Mouse (Mus musculus) limb, embryonic 13.5 days (tissue): ENCODE results near the gene A730061H03Rik. TPM values are rescaled to one million over a fixed set of nuclear protein-coding genes. Genes with fewer than 3 reads are reported as not detected.

Experiments used
- ATAC-seq: fragments of 200-750 bp; cut with Nextera tagmentation; 2 replicates; pipeline ENCODE4 v1.8.0; 2017; ENCODE audit warnings: low read depth, moderate number of reproducible peaks, moderate TSS enrichment; ENCODE audit not compliant: low FRiP score
- H3K27ac ChIP-seq: fragments of 300-500 bp; sonication (generic); 2 replicates; pipeline ENCODE4 v1.5.1; 2015; ENCODE audit warnings: inconsistent platforms, mild to moderate bottlenecking, moderate library complexity
- H3K27me3 ChIP-seq: fragments of 300-500 bp; sonication (generic); 2 replicates; pipeline ENCODE4 v1.6.1; 2015; ENCODE audit warnings: mild to moderate bottlenecking, inconsistent platforms
- H3K36me3 ChIP-seq: fragments of 300-500 bp; sonication (generic); 2 replicates; pipeline ENCODE4 v1.6.1; 2015; ENCODE audit warnings: inconsistent platforms, mild to moderate bottlenecking, moderate library complexity
- H3K4me1 ChIP-seq: fragments of 300-500 bp; sonication (generic); 2 replicates; pipeline ENCODE4 v1.6.1; 2015; ENCODE audit warnings: inconsistent platforms
- H3K4me2 ChIP-seq: fragments of 300-500 bp; sonication (generic); replicated peaks from 2 replicates; pipeline ENCODE4 v1.6.1; 2015; ENCODE audit warnings: inconsistent platforms, mild to moderate bottlenecking, moderate library complexity
- H3K4me3 ChIP-seq: fragments of 300-500 bp; sonication (generic); 2 replicates; pipeline ENCODE4 v1.5.1; 2015; ENCODE audit warnings: moderate library complexity, mild to moderate bottlenecking, inconsistent platforms
- H3K9ac ChIP-seq: fragments of 300-500 bp; sonication (generic); 2 replicates; pipeline ENCODE4 v1.6.1; 2015; ENCODE audit warnings: mild to moderate bottlenecking, inconsistent platforms
- H3K9me3 ChIP-seq: fragments of 300-500 bp; sonication (generic); 2 replicates; pipeline ENCODE4 v1.6.1; 2016; ENCODE audit warnings: inconsistent platforms
- WGBS: fragments of 180-500 bp; shearing (Covaris S2); methylation state at CpG from one replicate; pipeline ENCODE4 v1.1.7; 2015; 5-methylcytosine and 5-hydroxymethylcytosine counted together
- polyA plus RNA-seq: library from polyadenylated mRNA; unstranded; fragments of >200 nt; fragmentation: Nextera tagmentation; extraction: Ambion mirVana; gene quantifications from 2 replicates; pipeline ENCODE4 v1.2.1, GENCODE M21; 2015

Gene A730061H03Rik
- polyA plus RNA-seq, 1 experiment from 2014 or later: 0.74 TPM

- peaks cover 11% of the 10 kb centered on the region for H3K4me1 ChIP-seq
- H3K4me2 ChIP-seq: no peak overlapping the region
- no peaks in the 10 kb centered on the region for H3K9me3 ChIP-seq
- H3K36me3 ChIP-seq: no peaks in the 10 kb centered on the region
- H3K27ac ChIP-seq: no peak overlapping the region
- no peak for ATAC-seq
- WGBS: 53% methylated on average over 6 of the region's 6 CpGs
- no peaks in the 10 kb centered on the region for H3K27me3 ChIP-seq
- H3K9ac ChIP-seq: no peak overlapping the region
- H3K4me3 ChIP-seq: no peak overlapping the region
Observed at GRCm38 (mm10) chr14:55536116-55536745, 24.0 kb downstream of the A730061H03Rik start.

DNA sequence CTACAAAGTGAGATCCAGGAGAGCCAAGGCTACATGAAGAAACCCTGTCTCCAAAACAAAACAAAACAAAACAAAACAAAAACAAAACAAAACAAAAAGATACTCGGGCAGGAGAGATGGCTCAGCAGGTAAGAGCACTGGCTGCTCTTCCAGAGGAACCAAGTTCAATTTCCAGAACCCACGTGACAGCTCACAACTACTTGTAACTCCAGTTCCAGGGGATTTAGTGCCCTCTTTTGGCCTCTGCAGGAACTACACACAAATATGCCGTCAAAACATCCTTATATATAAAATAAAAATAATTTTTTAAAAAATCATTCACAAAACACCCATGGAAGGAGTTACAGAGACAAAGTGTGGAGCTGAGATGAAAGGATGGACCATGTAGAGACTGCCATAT is 32.3 kb downstream of the A730061H03Rik start:
- Histone ChIP-seq H3K36me3 (no peaks in the 10 kb centered on the region), H3K9ac (no peak overlapping the region), H3K9me3 (no peaks in the 10 kb centered on the region), H3K4me1 (no peaks in the 10 kb centered on the region), H3K27me3 (peaks cover 37% of the 10 kb centered on the region), H3K27ac (no peak overlapping the region), H3K4me2 (no peak overlapping the region), H3K4me3 (no peak overlapping the region)
- no peak for ATAC-seq
- WGBS: 20% methylated on average over 3 of the region's 3 CpGs

DNA sequence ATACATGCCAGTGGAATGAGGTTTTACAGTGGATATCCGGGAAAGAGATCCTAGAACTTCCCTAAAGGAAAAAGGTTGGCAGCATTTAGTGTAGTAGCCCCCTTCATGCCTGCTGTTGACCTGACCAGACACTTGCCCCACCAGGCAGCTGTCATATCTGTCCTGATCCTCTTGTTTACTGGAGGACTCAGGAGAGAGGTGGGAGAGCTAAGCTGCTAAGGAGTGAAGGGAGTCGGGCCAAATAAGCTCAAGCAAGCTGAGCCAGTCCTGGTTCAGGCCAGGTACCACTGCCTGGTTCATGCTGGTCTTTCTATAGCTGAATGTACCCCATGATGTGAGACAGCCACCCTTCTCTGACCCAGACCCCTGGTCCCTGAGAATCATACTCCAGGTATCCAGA is 33.5 kb downstream of the A730061H03Rik start:
- WGBS: 84% methylated on average over 2 of the region's 2 CpGs

GRCm38 (mm10) chr14:55524785-55525184 is 35.4 kb downstream of the A730061H03Rik start, which contains the start of gene Nrl:
Gene Nrl (minus strand): TSS chr14:55524981.
- no peak within 1 kb of the TSS for H3K4me2 ChIP-seq
- whole genome bisulfite sequencing: 20% methylated on average over 8 of the region's 8 CpGs
- no peak within 1 kb of the TSS for H3K4me3 ChIP-seq
- no peak within 1 kb of the TSS for H3K9ac ChIP-seq
- ATAC-seq: no peak
- H3K4me1 ChIP-seq: peaks cover 10% of the 10 kb centered on the region
- H3K27me3 ChIP-seq: peaks cover 61% of the 10 kb centered on the region
- H3K9me3 ChIP-seq: no peaks in the 10 kb centered on the region
- no peak within 1 kb of the TSS for H3K27ac ChIP-seq
- no peaks in the 10 kb centered on the region for H3K36me3 ChIP-seq

More for the DNA sequence above, 33.5 kb downstream of the A730061H03Rik start:
- Histone ChIP-seq H3K36me3 (no peaks in the 10 kb centered on the region), H3K4me3 (no peak overlapping the region), H3K4me2 (no peak overlapping the region), H3K27ac (no peak overlapping the region), H3K4me1 (no peaks in the 10 kb centered on the region), H3K9ac (no peak overlapping the region), H3K27me3 (peaks cover 49% of the 10 kb centered on the region), H3K9me3 (no peaks in the 10 kb centered on the region)
- ATAC-seq: no peak

DNA sequence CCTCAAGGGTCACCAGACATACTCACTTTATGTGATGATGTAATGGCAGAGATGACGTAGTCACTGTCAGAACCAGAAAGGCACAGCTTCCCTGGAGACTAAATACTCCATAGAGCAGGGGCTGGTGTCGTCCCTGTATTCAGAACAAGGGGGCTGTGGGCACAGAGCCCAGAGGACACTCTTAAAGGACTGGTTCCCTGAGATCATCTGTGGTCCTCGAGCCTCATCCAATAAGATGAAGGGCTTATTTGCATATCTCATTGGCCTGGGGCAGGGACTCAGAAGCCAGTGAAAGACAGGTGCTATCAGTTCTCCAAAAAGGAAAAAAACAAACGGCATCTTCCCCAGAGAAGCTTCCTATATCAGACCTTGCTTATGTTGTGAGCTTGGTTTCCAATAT is 36.1 kb downstream of the A730061H03Rik start:
- 57% methylated on average over 4 of the region's 4 CpGs for WGBS
- Histone ChIP-seq H3K9ac (no peak overlapping the region), H3K4me1 (peaks cover 10% of the 10 kb centered on the region), H3K4me3 (no peak overlapping the region), H3K9me3 (no peaks in the 10 kb centered on the region), H3K27me3 (peaks cover 61% of the 10 kb centered on the region), H3K4me2 (no peak overlapping the region), H3K27ac (no peak overlapping the region), H3K36me3 (no peaks in the 10 kb centered on the region)
- ATAC-seq: no peak

- WGBS: under 1% methylated on average over 61 of the region's 61 CpGs
- Histone ChIP-seq H3K4me3 (peak overlapping the region; percentile 50), H3K4me2 (peak overlapping the region; percentile 91), H3K27ac (no peak overlapping the region), H3K36me3 (no peaks in the 10 kb centered on the region), H3K27me3 (peaks cover 87% of the 10 kb centered on the region), H3K4me1 (peaks cover 10% of the 10 kb centered on the region), H3K9me3 (no peaks in the 10 kb centered on the region), H3K9ac (peak overlapping the region; percentile 65)
- ATAC-seq: 0 out of 2 replicates have a peak, but pooled peaks have one; percentile 36
Observed at GRCm38 (mm10) chr14:55520451-55521361, 39.5 kb downstream of the A730061H03Rik start.

GRCm38 (mm10) chr14:55519604-55520003 is 40.6 kb downstream of the A730061H03Rik start:
- Histone ChIP-seq H3K9ac (no peak overlapping the region), H3K27ac (no peak overlapping the region), H3K27me3 (peaks cover 83% of the 10 kb centered on the region), H3K4me2 (no peak overlapping the region), H3K36me3 (no peaks in the 10 kb centered on the region), H3K4me3 (no peak overlapping the region), H3K4me1 (peaks cover 10% of the 10 kb centered on the region), H3K9me3 (no peaks in the 10 kb centered on the region)
- ATAC-seq: no peak
- WGBS: 66% methylated on average over 4 of the region's 4 CpGs

DNA sequence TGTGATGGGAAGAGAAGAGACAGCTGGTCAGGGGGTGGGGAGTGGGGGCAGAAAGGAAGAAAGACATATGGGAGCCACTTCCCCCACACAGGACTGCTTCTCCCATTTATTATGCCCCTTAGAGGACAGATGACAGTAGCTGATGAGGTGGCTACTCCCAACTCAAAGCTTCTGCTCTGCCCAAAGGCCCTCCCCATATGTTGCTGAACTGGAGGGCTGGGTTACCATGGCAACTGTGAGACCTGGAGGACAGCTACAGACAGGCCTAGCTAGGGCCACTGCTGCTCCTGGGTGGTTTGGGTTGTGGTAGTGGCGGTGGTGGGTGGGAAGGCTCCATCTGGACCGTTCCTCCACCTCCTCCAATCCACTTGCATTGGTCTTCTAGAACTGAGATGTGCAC is 41.3 kb downstream of the A730061H03Rik start:
- Histone ChIP-seq H3K27me3 (peaks cover 79% of the 10 kb centered on the region), H3K9ac (no peak overlapping the region), H3K4me1 (peaks cover 13% of the 10 kb centered on the region), H3K4me3 (no peak overlapping the region), H3K36me3 (no peaks in the 10 kb centered on the region), H3K9me3 (no peaks in the 10 kb centered on the region), H3K27ac (no peak overlapping the region), H3K4me2 (no peak overlapping the region)
- no peak for ATAC-seq
- 45% methylated on average over 2 of the region's 2 CpGs for WGBS

GRCm38 (mm10) chr14:55515846-55516245 is 44.4 kb downstream of the A730061H03Rik start:
- Histone ChIP-seq H3K4me3 (no peak overlapping the region), H3K9me3 (no peaks in the 10 kb centered on the region), H3K36me3 (no peaks in the 10 kb centered on the region), H3K4me1 (peaks cover 13% of the 10 kb centered on the region), H3K4me2 (no peak overlapping the region), H3K27me3 (peaks cover 73% of the 10 kb centered on the region), H3K27ac (no peak overlapping the region), H3K9ac (no peak overlapping the region; the same call in 1 of the 2 replicates)
- WGBS: 88% methylated on average over 4 of the region's 4 CpGs
- no peak for ATAC-seq

- no peak for ATAC-seq
- Histone ChIP-seq H3K4me1 (peaks cover 13% of the 10 kb centered on the region), H3K4me3 (no peak overlapping the region), H3K9me3 (no peaks in the 10 kb centered on the region), H3K27ac (no peak overlapping the region), H3K36me3 (no peaks in the 10 kb centered on the region), H3K4me2 (no peak overlapping the region), H3K27me3 (peaks cover 58% of the 10 kb centered on the region), H3K9ac (no peak overlapping the region)
- 65% methylated on average over 10 of the region's 10 CpGs for WGBS
Observed at GRCm38 (mm10) chr14:55513927-55514326, 46.3 kb downstream of the A730061H03Rik start.

DNA sequence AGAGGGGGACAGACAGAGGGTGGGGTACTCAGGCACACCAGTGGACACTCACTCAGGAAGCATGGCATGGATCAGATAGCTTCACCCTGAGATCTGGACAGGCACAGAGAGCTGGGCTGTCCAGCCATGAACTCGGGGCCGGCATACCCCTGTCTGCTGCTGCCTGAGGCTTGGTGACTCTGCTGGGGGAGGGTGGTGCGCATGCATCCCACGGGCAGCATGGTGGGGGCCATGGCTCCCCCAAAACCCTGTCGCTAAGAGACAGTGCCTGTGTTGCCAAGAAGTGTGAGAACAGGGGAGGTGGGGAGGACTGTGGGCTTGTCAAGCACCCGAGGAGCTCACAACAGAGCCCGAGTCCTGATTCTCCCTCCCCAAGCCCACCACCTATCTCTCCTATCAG is 49.2 kb downstream of the A730061H03Rik start:
- Histone ChIP-seq H3K36me3 (no peaks in the 10 kb centered on the region), H3K27me3 (peaks cover 34% of the 10 kb centered on the region), H3K27ac (no peak overlapping the region), H3K4me2 (no peak overlapping the region), H3K9ac (peak overlapping the region; percentile 25; the same call in 1 of the 2 replicates), H3K4me1 (peaks cover 13% of the 10 kb centered on the region), H3K4me3 (no peak overlapping the region), H3K9me3 (no peaks in the 10 kb centered on the region)
- WGBS: 54% methylated on average over 7 of the region's 7 CpGs
- ATAC-seq: no peak

DNA sequence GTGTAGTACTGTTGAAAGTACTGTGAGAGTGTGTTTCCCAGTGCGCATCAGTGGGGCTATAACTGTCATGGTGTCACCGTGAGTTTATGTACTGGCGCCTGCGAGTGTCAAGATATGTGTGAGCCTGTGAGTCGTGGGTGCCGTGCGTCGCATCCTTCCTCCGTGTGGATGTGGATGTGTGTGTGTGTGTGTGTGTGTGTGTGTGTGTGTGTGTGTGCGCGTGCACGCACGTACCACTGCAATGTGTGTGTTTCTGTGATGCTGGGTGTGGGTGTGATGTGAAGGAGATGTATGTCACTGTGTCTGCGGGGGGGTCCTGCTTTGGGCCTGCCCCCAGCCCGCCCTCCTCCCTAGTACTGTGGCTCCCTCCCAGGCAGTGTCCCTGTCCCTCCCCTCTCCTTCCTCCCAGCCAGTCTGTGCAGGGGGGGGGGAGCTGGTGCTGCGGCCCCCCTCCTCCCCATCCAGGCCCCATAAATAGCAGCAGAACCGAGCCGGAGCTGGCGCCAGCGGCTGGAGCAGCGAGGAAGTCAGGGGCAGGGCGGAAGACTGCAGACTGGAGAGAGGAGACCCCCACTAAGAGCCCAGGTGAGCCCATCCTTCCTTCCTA is 50.0 kb downstream of the A730061H03Rik start, which contains the start of gene Cpne6:
Cpne6 (plus strand) TSS at position 321 of the 607 bp plus-strand sequence.
- Histone ChIP-seq H3K9ac (peak within 1 kb of the TSS; percentile 25; the same call in 1 of the 2 replicates), H3K4me1 (peaks cover 13% of the 10 kb centered on the region), H3K9me3 (no peaks in the 10 kb centered on the region), H3K4me3 (no peak within 1 kb of the TSS), H3K27me3 (peaks cover 31% of the 10 kb centered on the region), H3K27ac (no peak within 1 kb of the TSS), H3K4me2 (no peak within 1 kb of the TSS; the same call in 1 of the 2 replicates), H3K36me3 (no peaks in the 10 kb centered on the region)
- no peak for ATAC-seq
- WGBS: 75% methylated on average over 19 of the region's 22 CpGs
